Mouse (Mus musculus) kidney, adult 2 months (tissue): ENCODE measurements around the gene Tbc1d17.

Source experiments
- CTCF ChIP-seq: fragments of 200-500 bp; conservative IDR thresholded peaks from 2 replicates; pipeline ENCODE4 v1.5.1; 2011; ENCODE audit warnings: low read depth, mild to moderate bottlenecking, control low read depth, low read length, moderate library complexity, mixed read lengths; ENCODE audit not compliant: insufficient read depth, insufficient read length
- POLR2A ChIP-seq: fragments of 200-500 bp; IDR thresholded peaks from one replicate; pipeline ENCODE4 v1.6.1; 2011; ENCODE audit warnings: low read depth, low read length, control low read depth

DNA sequence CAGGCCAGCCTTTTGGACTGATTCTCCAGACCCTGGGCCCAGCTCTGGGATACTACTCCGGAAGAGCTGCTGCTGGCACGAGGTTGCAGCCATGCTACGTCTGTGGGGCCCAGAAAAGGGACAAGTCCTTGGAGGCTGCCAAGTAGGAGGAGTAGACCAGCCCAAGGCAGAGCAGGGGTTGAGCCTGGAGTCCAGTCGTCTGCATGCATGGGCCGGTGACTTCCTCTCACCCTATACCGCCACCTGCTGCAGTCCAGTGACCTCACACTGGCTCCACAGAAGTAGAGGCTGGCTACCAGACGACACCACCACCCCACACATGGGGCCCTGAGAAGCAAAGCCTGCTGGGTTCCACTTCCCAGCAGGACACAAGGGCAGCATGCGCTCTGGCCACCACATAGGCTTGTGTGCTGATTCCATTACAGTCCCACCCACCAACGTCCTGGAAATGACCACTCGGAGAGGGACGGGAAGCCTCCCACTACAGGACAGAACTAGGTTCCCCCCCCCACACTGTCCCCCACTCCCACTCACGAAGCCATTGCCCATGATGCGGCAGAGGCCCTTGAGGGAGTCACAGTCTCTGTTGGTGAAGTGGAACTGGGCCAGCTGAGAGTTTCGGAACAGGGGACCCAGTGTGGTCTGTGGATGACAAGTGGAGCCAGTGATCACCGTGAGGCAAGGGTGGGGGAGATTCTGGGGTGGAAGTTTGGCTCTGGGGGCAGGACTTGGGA lies 17.6 kb upstream of the Tbc1d17 start:
- no peak; the same call in 1 of the 2 replicates for TF ChIP-seq CTCF
- no peak for TF ChIP-seq POLR2A
